Mouse (Mus musculus) layer of hippocampus, postnatal 36 days (tissue): ENCODE data around the gene Fhl3. TPM values are rescaled to one million over a fixed set of nuclear protein-coding genes. Genes with fewer than 3 reads are reported as not detected.

Experiments
- microRNA-seq, 2 experiments: library from miRNA; unstranded; fragments of <30 nt; microRNA quantifications; one replicate each; pipeline ENCODE4 v1.2.0; 2021
- total RNA-seq, 2 experiments: library from RNA; stranded (reverse); gene quantifications; 2 replicates each; pipeline ENCODE4 v1.2.3; 2021

The Fhl3 gene
- total RNA-seq, 2 experiments from 2014 or later: 1.7 to 2.4 TPM

Small RNA genes within 50 kb of the gene (microRNA-seq; reads per million reads assigned to microRNA genes)
- gene Gm24721 (0 reads per million in 2 experiments), gene Mir697 (0 reads per million in 2 experiments), gene Mir698 (0 to 0.42 reads per million in 2 experiments)

Other genes with a start within 250 kb of the Fhl3 start
- gene 3100002H09Rik, start 89.9 kb upstream of the Fhl3 start, total RNA-seq: 1 to 10 TPM; 1.1 to 1.4 TPM
- gene Pou3f1, start 43.9 kb upstream of the Fhl3 start, total RNA-seq: 10 to 100 TPM; 42.7 to 44.9 TPM
- gene Utp11, start 7.1 kb upstream of the Fhl3 start, total RNA-seq: 10 to 100 TPM; 15.9 to 16.9 TPM
- gene Sf3a3, start 14.1 kb downstream of the Fhl3 start, total RNA-seq: 10 to 100 TPM; 34.9 to 35.4 TPM
- gene Inpp5b, start 41.1 kb downstream of the Fhl3 start, total RNA-seq: 10 to 100 TPM; 40.9 to 51.4 TPM
- gene Mtf1, start 101.4 kb downstream of the Fhl3 start, total RNA-seq: 10 to 100 TPM; 25.1 to 29.6 TPM
- gene Yrdc, start 150.0 kb downstream of the Fhl3 start, total RNA-seq: 10 to 100 TPM; 32.0 to 33.5 TPM
- gene 1110065P20Rik, start 150.5 kb downstream of the Fhl3 start, total RNA-seq: 10 to 100 TPM; 87.1 to 93.6 TPM
- 10 to 100 TPM; 50.6 to 52.1 TPM for gene Maneal, start 161.5 kb downstream of the Fhl3 start, total RNA-seq
- 10 to 100 TPM; 35.0 to 40.9 TPM for gene Epha10, start 180.2 kb downstream of the Fhl3 start, total RNA-seq
- 10 to 100 TPM; 25.2 to 26.1 TPM for gene 9930104L06Rik, start 236.3 kb downstream of the Fhl3 start, total RNA-seq
- 1 to 10 TPM; 1.9 to 2.0 TPM for gene Cdca8, start 238.6 kb downstream of the Fhl3 start, total RNA-seq